19 mouse cellular contexts compared by ENCODE assay signal in genomic region chr16:12010136-12010535, GRCm38 (mm10).
"Had no signal": no experiment of that assay in that cellular context is flagged by ENCODE, and none has a peak within 500 bp of the region (broad histone marks: within the 10 kb centered on the region; RNA-seq: fewer than 3 reads in every experiment).

No protein-coding gene starts in this region.

- H3K4me2 ChIP-seq: kidney, embryonic 15.5 days; limb, embryonic 12.5 days; limb, embryonic 15.5 days; liver, embryonic 12.5 days; liver, embryonic 15.5 days; lung, embryonic 15.5 days; midbrain, embryonic 11.5 days had no signal

- DNase-seq: kidney, adult 8-10 months; kidney, postnatal 14 days; kidney, postnatal 4 days; left cerebral cortex, postnatal 4 days; lung, adult 18-20 months; lung, postnatal 10 days; lung, postnatal 36 days; midbrain, embryonic 14.5 days; right cerebral cortex, postnatal 14 days; spleen, adult 18-20 months; thymus, adult 18-20 months; thymus, postnatal 36 days had no signal

- H3K27ac ChIP-seq: kidney, embryonic 15.5 days; limb, embryonic 12.5 days; limb, embryonic 15.5 days; liver, embryonic 12.5 days; liver, embryonic 15.5 days; lung, embryonic 15.5 days had no signal

- H3K27me3 ChIP-seq: kidney, embryonic 15.5 days; limb, embryonic 12.5 days; limb, embryonic 15.5 days; liver, embryonic 15.5 days; lung, embryonic 15.5 days had no signal

- ATAC-seq: liver, embryonic 12.5 days had no signal

- H3K9me3 ChIP-seq: kidney, embryonic 15.5 days; limb, embryonic 15.5 days; liver, embryonic 12.5 days; liver, embryonic 15.5 days; lung, embryonic 15.5 days had no signal

- H3K9ac ChIP-seq: kidney, embryonic 15.5 days; limb, embryonic 12.5 days; limb, embryonic 15.5 days; liver, embryonic 12.5 days; liver, embryonic 15.5 days; lung, embryonic 15.5 days had no signal

- H3K36me3 ChIP-seq: kidney, embryonic 15.5 days; limb, embryonic 12.5 days; limb, embryonic 15.5 days; liver, embryonic 12.5 days; liver, embryonic 15.5 days; lung, embryonic 15.5 days had no signal

- H3K4me1 ChIP-seq: kidney, embryonic 15.5 days; limb, embryonic 12.5 days; limb, embryonic 15.5 days; liver, embryonic 12.5 days; liver, embryonic 15.5 days had no signal

- H3K4me3 ChIP-seq: kidney, embryonic 15.5 days; limb, embryonic 12.5 days; limb, embryonic 15.5 days; liver, embryonic 12.5 days; liver, embryonic 15.5 days; lung, embryonic 15.5 days had no signal
